Mouse (Mus musculus): ENCODE measurements at regions not wholly inside any gene's neighbourhood (a gene's known extent, or its start where the extent isn't known, plus 50 kb on each side); places are given as distances from the start of the nearest gene placed in this dataset.
A peak's percentile ranks its signal among the peaks of the same experiment; 100 is the strongest.

- DNase-seq (ENCODE audit: low spot score): no peak
Observed at GRCm38 (mm10) chr3:133599731-133600130, 54.8 kb upstream of the Tet2 start.

- peak; percentile 21 for DNase-seq (ENCODE audit: low spot score)
Observed at GRCm38 (mm10) chr3:133600447-133601220, 55.7 kb upstream of the Tet2 start.

GRCm38 (mm10) chr3:133605460-133605859 lies 60.5 kb upstream of the Tet2 start:
- DNase-seq (ENCODE audit: low spot score): no peak

- DNase-seq (ENCODE audit: low spot score): no peak
Observed at GRCm38 (mm10) chr3:133608845-133609261, 63.9 kb upstream of the Tet2 start.

- DNase-seq (ENCODE audit: low spot score): no peak
Observed at GRCm38 (mm10) chr3:133613836-133614711, 69.1 kb upstream of the Tet2 start.

- DNase-seq (ENCODE audit: low spot score): no peak
Observed at GRCm38 (mm10) chr3:133614712-133615426, 69.9 kb upstream of the Tet2 start.

- DNase-seq (ENCODE audit: low spot score): no peak
Observed at GRCm38 (mm10) chr3:133617036-133617435, 72.1 kb upstream of the Tet2 start.

GRCm38 (mm10) chr3:133618491-133618890 lies 73.6 kb upstream of the Tet2 start:
- DNase-seq (ENCODE audit: low spot score): no peak

- no peak for DNase-seq (ENCODE audit: low spot score)
Observed at GRCm38 (mm10) chr3:133623201-133623744, 78.3 kb upstream of the Tet2 start.

- no peak for DNase-seq (ENCODE audit: low spot score)
Observed at GRCm38 (mm10) chr3:133624079-133624875, 79.3 kb upstream of the Tet2 start.

- DNase-seq (ENCODE audit: low spot score): no peak
Observed at GRCm38 (mm10) chr3:133625046-133625445, 80.1 kb upstream of the Tet2 start.

GRCm38 (mm10) chr3:133626442-133626841 lies 81.5 kb upstream of the Tet2 start:
- DNase-seq (ENCODE audit: low spot score): no peak

GRCm38 (mm10) chr3:133627116-133627844 lies 82.3 kb upstream of the Tet2 start:
- DNase-seq (ENCODE audit: low spot score): no peak

- no peak for DNase-seq (ENCODE audit: low spot score)
Observed at GRCm38 (mm10) chr3:133634306-133634705, 89.4 kb upstream of the Tet2 start.

- DNase-seq (ENCODE audit: low spot score): no peak
Observed at GRCm38 (mm10) chr3:133645604-133646003, 100.7 kb upstream of the Tet2 start.

GRCm38 (mm10) chr3:133646449-133647059 lies 101.6 kb upstream of the Tet2 start:
- no peak for DNase-seq (ENCODE audit: low spot score)

GRCm38 (mm10) chr3:133650025-133650424 lies 105.1 kb upstream of the Tet2 start:
- DNase-seq (ENCODE audit: low spot score): no peak

- no peak for DNase-seq (ENCODE audit: low spot score)
Observed at GRCm38 (mm10) chr3:133651996-133652395, 107.1 kb upstream of the Tet2 start.

- DNase-seq (ENCODE audit: low spot score): no peak
Observed at GRCm38 (mm10) chr3:133659759-133660158, 114.8 kb upstream of the Tet2 start.

GRCm38 (mm10) chr3:133661303-133661702 lies 116.4 kb upstream of the Tet2 start:
- DNase-seq (ENCODE audit: low spot score): no peak

Measured in ovary, postnatal 10 days (tissue).